Mouse (Mus musculus) neural tube, embryonic 11.5 days (tissue): Measurements from ENCODE around the gene Nol7. TPM values are rescaled to one million over a fixed set of nuclear protein-coding genes. Genes with fewer than 3 reads are reported as not detected.

Experiments used
- polyA plus RNA-seq: library from polyadenylated mRNA; unstranded; fragments of >200 nt; fragmentation: Nextera tagmentation; extraction: Ambion mirVana; gene quantifications from 2 replicates; pipeline ENCODE4 v1.2.1, GENCODE M21; 2014

Gene Nol7
- polyA plus RNA-seq, 1 experiment from 2014 or later: 172 TPM

Other genes starting within 250 kb of the Nol7 start
- gene Tbc1d7, start 226.9 kb upstream of the Nol7 start, polyA plus RNA-seq: 73.7 and 75.4 TPM in 2 replicates
- 0.66 and 0.78 TPM in 2 replicates for gene Gfod1, start 94.2 kb upstream of the Nol7 start, polyA plus RNA-seq
- gene Sirt5, start 32.9 kb upstream of the Nol7 start, polyA plus RNA-seq: 18.5 and 21.3 TPM in 2 replicates
- gene Ranbp9, start 82.9 kb downstream of the Nol7 start, polyA plus RNA-seq: 10.9 and 12.5 TPM in 2 replicates
- gene Mcur1, start 161.8 kb downstream of the Nol7 start, polyA plus RNA-seq: 10.5 and 14.7 TPM in 2 replicates
- 5.2 and 6.3 TPM in 2 replicates for gene Rnf182, start 217.3 kb downstream of the Nol7 start, polyA plus RNA-seq